Mouse (Mus musculus): Measurements from ENCODE around the gene Cdhr3. TPM values are rescaled to one million over a fixed set of nuclear protein-coding genes. Genes with fewer than 3 reads are reported as not detected.

The Cdhr3 gene
- polyA plus RNA-seq, 1 experiment from 2014 or later, result 0.21 TPM

DNA sequence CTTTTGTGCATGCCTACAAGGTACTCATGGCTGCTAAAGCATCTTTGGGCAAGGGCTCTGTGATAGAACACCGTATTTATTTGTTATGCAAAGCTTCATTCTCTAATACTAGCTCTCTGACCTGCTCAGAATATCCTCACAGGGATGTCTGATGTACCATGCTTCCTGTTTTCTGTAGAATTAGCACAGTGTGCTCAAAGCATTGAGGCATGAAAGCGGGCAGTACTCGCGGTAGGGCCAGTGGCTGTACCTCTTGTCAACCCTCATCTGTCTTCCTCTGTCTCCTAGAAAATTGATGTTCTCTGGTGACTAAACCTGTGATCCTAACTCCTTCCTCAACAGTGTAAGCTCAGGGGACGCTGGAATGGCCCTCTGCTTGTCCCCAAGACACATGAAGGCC is 98.6 kb downstream of the Cdhr3 start:
- ATAC-seq (replicated peaks; ENCODE audit: low FRiP score), result no peak
- H3K36me3 ChIP-seq, result no peaks in the 10 kb centered on the region
- H3K9ac ChIP-seq, result no peak overlapping the region
- no peak overlapping the region for H3K4me2 ChIP-seq
- no peaks in the 10 kb centered on the region for H3K27me3 ChIP-seq
- H3K4me3 ChIP-seq (replicated peaks), result no peak overlapping the region
- 41% methylated on average over 5 of the region's 5 CpGs for WGBS
- peaks cover 5% of the 10 kb centered on the region; the same call in 1 of the 2 replicates for H3K4me1 ChIP-seq
- H3K9me3 ChIP-seq (replicated peaks), result no peaks in the 10 kb centered on the region
- no peak overlapping the region for H3K27ac ChIP-seq

DNA sequence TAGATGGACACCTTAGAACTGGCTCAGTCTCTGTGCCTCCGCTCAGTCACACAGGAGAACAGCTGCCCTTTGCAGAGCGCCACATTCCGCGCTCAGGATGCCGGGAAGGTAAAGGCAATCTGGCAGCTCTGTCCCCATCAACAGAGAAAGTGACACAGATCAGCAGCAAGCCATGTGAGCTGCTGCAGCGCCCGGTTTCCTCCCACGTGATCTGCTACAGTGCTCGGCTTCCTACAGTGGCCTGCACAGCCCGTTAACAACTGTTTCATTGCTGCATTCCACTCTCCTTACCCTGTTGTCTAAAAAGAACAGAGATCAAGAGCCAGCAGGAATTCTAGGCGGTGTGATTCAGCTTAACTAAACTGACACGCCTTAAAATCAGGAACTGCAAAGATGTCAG is 102.9 kb downstream of the Cdhr3 start:
- H3K27me3 ChIP-seq, result no peaks in the 10 kb centered on the region
- no peaks in the 10 kb centered on the region for H3K9me3 ChIP-seq (replicated peaks)
- WGBS, result 59% methylated on average over 12 of the region's 12 CpGs
- no peaks in the 10 kb centered on the region for H3K36me3 ChIP-seq
- peak; percentile 56; the same call in 1 of the 2 replicates for ATAC-seq (replicated peaks; ENCODE audit: low FRiP score)
- H3K4me1 ChIP-seq, result peaks cover 5% of the 10 kb centered on the region; the same call in 1 of the 2 replicates
- no peak overlapping the region for H3K9ac ChIP-seq
- 0 out of 2 replicates have a peak overlapping the region, but pooled peaks have one; percentile 4 for H3K4me2 ChIP-seq
- no peak overlapping the region for H3K27ac ChIP-seq
- H3K4me3 ChIP-seq (replicated peaks), result no peak overlapping the region

DNA sequence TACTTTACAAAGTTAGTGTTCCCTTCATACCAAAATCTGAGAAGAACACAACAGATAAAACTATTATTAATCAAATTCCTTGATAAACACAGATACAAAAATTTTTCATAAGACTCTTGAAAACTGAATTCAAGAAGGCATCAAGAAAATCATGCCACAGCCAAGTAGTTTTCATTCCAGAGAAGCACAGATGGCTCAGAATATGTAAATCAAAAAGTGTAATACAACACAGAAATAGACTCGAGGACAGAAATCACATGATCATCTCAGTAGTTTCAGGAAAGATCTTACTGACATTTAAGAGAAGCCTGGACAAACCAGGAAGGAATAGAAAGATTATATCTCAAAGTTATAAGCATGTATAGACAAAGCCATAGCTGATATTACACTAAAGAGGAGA is 106.4 kb downstream of the Cdhr3 start:
- Histone ChIP-seq H3K27me3 (no peaks in the 10 kb centered on the region), H3K9ac (no peak overlapping the region), H3K4me2 (no peak overlapping the region), H3K9me3 (replicated peaks) (no peaks in the 10 kb centered on the region), H3K4me1 (peaks cover 5% of the 10 kb centered on the region; the same call in 1 of the 2 replicates), H3K4me3 (replicated peaks) (no peak overlapping the region), H3K36me3 (no peaks in the 10 kb centered on the region), H3K27ac (no peak overlapping the region)
- 59% methylated on average over 1 of the region's 1 CpGs for WGBS
- ATAC-seq (replicated peaks; ENCODE audit: low FRiP score), result no peak

Small RNAs within 50 kb of the gene (microRNA-seq; reads per million reads assigned to microRNA genes)
- gene Gm22904, result not detected

Other genes with a start within 250 kb of the Cdhr3 start
- gene Sypl, start 139.0 kb downstream of the Cdhr3 start, polyA plus RNA-seq (2015; fragmentation: Nextera tagmentation; extraction: Ambion mirVana), result 118 and 131 TPM in 2 replicates
- gene Atxn7l1, start 54.8 kb upstream of the Cdhr3 start, polyA plus RNA-seq (2015; fragmentation: Nextera tagmentation; extraction: Ambion mirVana), result 11.1 and 12.7 TPM in 2 replicates

Measured in kidney, embryonic 15.5 days (tissue).